Mouse (Mus musculus) liver, embryonic 14.5 days (tissue): ENCODE measurements around the gene Gm8882. TPM values are rescaled to one million over a fixed set of nuclear protein-coding genes. Genes with fewer than 3 reads are reported as not detected.
"Not testable (repeated sequence)": the region's sequence is repeated elsewhere in the genome, so short reads cannot be mapped to it uniquely, and the experiment has no call there.

Source experiments
- ATAC-seq: fragments of 200-750 bp; cut with Nextera tagmentation; 2 replicates; pipeline ENCODE4 v1.8.0; 2017; ENCODE audit warnings: moderate number of reproducible peaks, mild to moderate bottlenecking, moderate library complexity; ENCODE audit not compliant: insufficient read depth
- DNase-seq, 3 experiments: peaks; one replicate each; pipeline ENCODE4 v3.0.0-alpha.2; 2012 to 2013; ENCODE audit warnings: low read depth in 3 of 3, low spot score in 3 of 3
- H3K27ac ChIP-seq: fragments of 300-500 bp; sonication (generic); 2 replicates; pipeline ENCODE4 v1.5.1; 2014; ENCODE audit warnings: moderate library complexity, mild to moderate bottlenecking, control low read depth, inconsistent platforms
- H3K27me3 ChIP-seq: fragments of 300-500 bp; sonication (generic); 2 replicates; pipeline ENCODE4 v1.6.1; 2014; ENCODE audit warnings: mild to moderate bottlenecking, low read length, moderate library complexity; ENCODE audit not compliant: control insufficient read depth, insufficient read depth
- H3K36me3 ChIP-seq: fragments of 300-500 bp; sonication (generic); replicated peaks from 2 replicates; pipeline ENCODE4 v1.6.1; 2014; ENCODE audit warnings: low read depth; ENCODE audit not compliant: control insufficient read depth, insufficient read depth
- H3K4me1 ChIP-seq, 2 experiments: fragments of 200-500 bp in 1 of 2; fragments of 300-500 bp in 1 of 2; sonication (generic) in 1 of 2; replicated peaks; 2 replicates each; pipeline ENCODE4 v1.6.1; 2012 to 2014; ENCODE audit warnings: antibody characterized with exemption in 1 of 2, inconsistent platforms in 1 of 2, low read length in 1 of 2; ENCODE audit not compliant: control insufficient read depth in 2 of 2, insufficient read depth in 2 of 2
- H3K4me2 ChIP-seq: fragments of 300-500 bp; sonication (generic); 2 replicates; pipeline ENCODE4 v1.6.1; 2014; ENCODE audit warnings: low read depth, mild to moderate bottlenecking, control low read depth, moderate library complexity
- H3K4me3 ChIP-seq, 2 experiments: fragments of 200-500 bp in 1 of 2; fragments of 300-500 bp in 1 of 2; sonication (generic) in 1 of 2; 2 replicates each; pipeline ENCODE4 v1.5.1; 2012 to 2014; ENCODE audit warnings: low read depth in 2 of 2, low read length in 2 of 2, mild to moderate bottlenecking in 2 of 2, control low read depth in 1 of 2, inconsistent platforms in 1 of 2, moderate library complexity in 1 of 2; ENCODE audit not compliant: insufficient read depth in 1 of 2
- H3K9ac ChIP-seq: fragments of 300-500 bp; sonication (generic); replicated peaks from 2 replicates; pipeline ENCODE4 v1.6.1; 2014; ENCODE audit warnings: mild to moderate bottlenecking, control low read depth, moderate library complexity
- H3K9me3 ChIP-seq: fragments of 300-500 bp; sonication (generic); 2 replicates; pipeline ENCODE4 v1.6.1; 2016; ENCODE audit warnings: low read length, mixed read lengths; ENCODE audit not compliant: control insufficient read depth
- WGBS: fragments of 180-500 bp; shearing (Covaris S2); extraction: QIAGEN DNeasy Blood & Tissue Kit; methylation state at CpG from one replicate; pipeline ENCODE4 v1.1.7; 2014; ENCODE audit not compliant: insufficient replicate concordance; 5-methylcytosine and 5-hydroxymethylcytosine counted together
- polyA plus RNA-seq, 2 experiments: library from polyadenylated mRNA; depleted of rRNA in 1 of 2; stranded (reverse) in 1 of 2; unstranded in 1 of 2; fragments of >200 nt; fragmentation: Nextera tagmentation in 1 of 2; extraction: Ambion mirVana in 1 of 2; gene quantifications; 2 replicates each; pipeline versions ENCODE4 v1.2.1 to v1.2.3; 2012 to 2014

The Gm8882 gene
- polyA plus RNA-seq (2012; rRNA removed) (not detected in 2 replicates), polyA plus RNA-seq (2014; fragmentation: Nextera tagmentation; extraction: Ambion mirVana) (not detected in 2 replicates)

DNA sequence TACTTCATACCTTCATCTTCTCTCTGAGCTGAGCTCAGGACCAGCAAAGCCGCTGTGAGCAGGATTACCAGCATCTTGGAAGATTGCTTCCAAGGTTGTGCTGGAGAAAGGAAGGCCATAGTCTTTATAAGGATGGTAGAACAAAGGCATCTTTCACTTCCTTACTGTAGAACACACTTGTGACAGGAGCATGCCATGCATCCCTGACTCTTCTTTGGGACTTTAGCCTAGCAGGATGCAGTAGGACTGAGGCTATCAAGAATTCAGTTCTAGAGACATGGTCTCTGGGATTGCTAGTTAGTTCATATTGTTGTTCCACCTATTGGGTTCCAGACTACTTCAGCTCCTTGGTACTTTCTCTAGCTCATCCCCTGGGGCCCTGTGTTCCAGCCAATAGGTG lies at the start of gene Gm8882:
Gene Gm8882 (minus strand): TSS at position 101 of the 400 bp plus-strand sequence.
- H3K27me3 ChIP-seq, H3K9me3 ChIP-seq, H3K4me2 ChIP-seq, H3K36me3 ChIP-seq, DNase-seq, H3K9ac ChIP-seq, H3K4me1 ChIP-seq, H3K27ac ChIP-seq, H3K4me3 ChIP-seq, ATAC-seq: not testable (repeated sequence)
- 26% methylated on average over 1 of the region's 1 CpGs for WGBS

DNA sequence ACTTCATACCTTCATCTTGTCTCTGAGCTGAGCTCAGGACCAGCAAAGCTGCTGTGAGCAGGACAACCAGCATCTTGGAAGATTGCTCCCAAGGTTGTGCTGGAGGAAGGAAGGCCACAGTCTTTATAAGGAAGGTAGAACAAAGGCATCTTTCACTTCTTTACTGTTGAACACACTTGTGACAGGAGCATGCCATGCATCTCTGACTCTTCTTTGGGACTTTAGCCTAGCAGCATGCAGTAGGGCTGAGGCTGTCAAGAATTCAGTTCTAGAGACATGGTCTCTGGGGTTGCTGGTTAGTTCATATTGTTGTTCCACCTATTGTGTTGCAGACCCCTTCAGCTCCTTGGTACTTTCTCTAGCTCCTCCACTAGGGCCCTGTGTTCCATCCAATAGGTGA lies 49.3 kb downstream of the Gm8882 start, which contains the start of gene Prpmp5:
Gene Prpmp5 (minus strand): TSS at position 101 of the 400 bp plus-strand sequence.
- not testable (repeated sequence) for H3K27ac ChIP-seq, H3K4me2 ChIP-seq, DNase-seq, ATAC-seq, H3K4me3 ChIP-seq, H3K36me3 ChIP-seq, H3K4me1 ChIP-seq, H3K27me3 ChIP-seq, H3K9ac ChIP-seq, H3K9me3 ChIP-seq

Other genes starting within 250 kb of the Gm8882 start
- gene Prb1, start 153.6 kb downstream of the Gm8882 start, polyA plus RNA-seq (2012; rRNA removed) = not detected in 2 replicates
- gene Prb1, start 153.6 kb downstream of the Gm8882 start, polyA plus RNA-seq (2014; fragmentation: Nextera tagmentation; extraction: Ambion mirVana) = not detected in 2 replicates
- not detected in 2 replicates for gene Prpmp5, start 49.4 kb downstream of the Gm8882 start, polyA plus RNA-seq (2012; rRNA removed)
- not detected in 2 replicates for gene Prpmp5, start 49.4 kb downstream of the Gm8882 start, polyA plus RNA-seq (2014; fragmentation: Nextera tagmentation; extraction: Ambion mirVana)
- gene Prh1, start 205.7 kb upstream of the Gm8882 start, polyA plus RNA-seq (2012; rRNA removed) = not detected in 2 replicates
- gene Prh1, start 205.7 kb upstream of the Gm8882 start, polyA plus RNA-seq (2014; fragmentation: Nextera tagmentation; extraction: Ambion mirVana) = not detected in 2 replicates
- not detected in 2 replicates for gene Prp2, start 231.8 kb upstream of the Gm8882 start, polyA plus RNA-seq (2012; rRNA removed)
- gene Prp2, start 231.8 kb upstream of the Gm8882 start, polyA plus RNA-seq (2014; fragmentation: Nextera tagmentation; extraction: Ambion mirVana) = not detected in 2 replicates